Mouse (Mus musculus) forebrain, embryonic 14.5 days (tissue): Measurements from ENCODE around the gene Gzmm. TPM values are rescaled to one million over a fixed set of nuclear protein-coding genes. Genes with fewer than 3 reads are reported as not detected.
A peak's percentile ranks its signal among the peaks of the same experiment; 100 is the strongest.

Experiments used
- ATAC-seq: fragments of 200-750 bp; cut with Nextera tagmentation; 2 replicates; pipeline ENCODE4 v1.8.0; 2017; ENCODE audit warnings: mild to moderate bottlenecking, moderate library complexity
- DNase-seq: peaks from one replicate; pipeline ENCODE4 v3.0.0-alpha.2; 2015; ENCODE audit warnings: low spot score
- H3K27ac ChIP-seq: fragments of 300-500 bp; sonication (generic); 2 replicates; pipeline ENCODE4 v1.5.1; 2014; ENCODE audit warnings: low read depth, mild to moderate bottlenecking, control low read depth, low read length, moderate library complexity
- H3K27me3 ChIP-seq: fragments of 300-500 bp; sonication (generic); replicated peaks from 2 replicates; pipeline ENCODE4 v1.6.1; 2014; ENCODE audit warnings: low read length, control low read depth, mixed read lengths; ENCODE audit not compliant: control insufficient read depth, insufficient read depth
- H3K36me3 ChIP-seq: fragments of 300-500 bp; sonication (generic); 2 replicates; pipeline ENCODE4 v1.6.1; 2014; ENCODE audit warnings: low read length, control low read depth; ENCODE audit not compliant: control insufficient read depth, insufficient read depth
- H3K4me1 ChIP-seq: fragments of 300-500 bp; sonication (generic); 2 replicates; pipeline ENCODE4 v1.6.1; 2014; ENCODE audit warnings: antibody characterized with exemption, low read length, control low read depth; ENCODE audit not compliant: control insufficient read depth, insufficient read depth
- H3K4me2 ChIP-seq: fragments of 300-500 bp; sonication (generic); 2 replicates; pipeline ENCODE4 v1.6.1; 2014; ENCODE audit warnings: mild to moderate bottlenecking, control low read depth, low read length
- H3K4me3 ChIP-seq: fragments of 300-500 bp; sonication (generic); 2 replicates; pipeline ENCODE4 v1.5.1; 2014; ENCODE audit warnings: low read depth, low read length, control low read depth
- H3K9ac ChIP-seq: fragments of 300-500 bp; sonication (generic); 2 replicates; pipeline ENCODE4 v1.6.1; 2014; ENCODE audit warnings: mild to moderate bottlenecking, low read length, control low read depth, moderate library complexity
- H3K9me3 ChIP-seq: fragments of 300-500 bp; sonication (generic); replicated peaks from 2 replicates; pipeline ENCODE4 v1.6.1; 2016; ENCODE audit warnings: low read length, control low read depth, mixed read lengths; ENCODE audit not compliant: control insufficient read depth
- WGBS: fragments of 180-500 bp; shearing (Covaris S2); extraction: QIAGEN DNeasy Blood & Tissue Kit; methylation state at CpG from one replicate; pipeline ENCODE4 v1.1.7; 2014; 5-methylcytosine and 5-hydroxymethylcytosine counted together
- polyA plus RNA-seq: library from polyadenylated mRNA; unstranded; fragments of >200 nt; fragmentation: Nextera tagmentation; extraction: Ambion mirVana; gene quantifications from 2 replicates; pipeline ENCODE4 v1.2.1, GENCODE M21; 2014

Gzmm gene
- polyA plus RNA-seq, 1 experiment from 2014 or later: 1.5 TPM

- Histone ChIP-seq H3K27me3 (no peaks in the 10 kb centered on the region), H3K4me1 (peaks cover 12% of the 10 kb centered on the region), H3K36me3 (peaks cover 11% of the 10 kb centered on the region; the same call in 1 of the 2 replicates), H3K27ac (no peak overlapping the region), H3K9me3 (no peaks in the 10 kb centered on the region), H3K4me2 (no peak overlapping the region), H3K9ac (no peak overlapping the region), H3K4me3 (no peak overlapping the region)
- WGBS: 89% methylated on average over 3 of the region's 3 CpGs
- DNase-seq (no peak), ATAC-seq (no peak)
Measured at GRCm38 (mm10) chr10:79673054-79673453, 15.8 kb upstream of the Gzmm start.

- H3K9me3 ChIP-seq: no peaks in the 10 kb centered on the region
- no peak overlapping the region for H3K9ac ChIP-seq
- DNase-seq: no peak
- peaks cover 11% of the 10 kb centered on the region; the same call in 1 of the 2 replicates for H3K36me3 ChIP-seq
- no peaks in the 10 kb centered on the region for H3K27me3 ChIP-seq
- H3K27ac ChIP-seq: no peak overlapping the region
- 59% methylated on average over 44 of the region's 44 CpGs for WGBS
- H3K4me1 ChIP-seq: peaks cover 4% of the 10 kb centered on the region
- no peak overlapping the region for H3K4me2 ChIP-seq
- no peak for ATAC-seq
- no peak overlapping the region for H3K4me3 ChIP-seq
Measured at GRCm38 (mm10) chr10:79675346-79676035, 13.3 kb upstream of the Gzmm start.

- Histone ChIP-seq H3K36me3 (peaks cover 21% of the 10 kb centered on the region), H3K27me3 (no peaks in the 10 kb centered on the region), H3K9ac (peak overlapping the region; percentile 61), H3K4me1 (peaks cover 10% of the 10 kb centered on the region), H3K27ac (peak overlapping the region; percentile 84), H3K4me2 (peak overlapping the region; percentile 47), H3K4me3 (peak overlapping the region; percentile 77), H3K9me3 (no peaks in the 10 kb centered on the region)
- peak; percentile 6 for ATAC-seq
- no peak for DNase-seq
- 43% methylated on average over 11 of the region's 11 CpGs for WGBS
Measured at GRCm38 (mm10) chr10:79680606-79681495, 8.0 kb upstream of the Gzmm start.

GRCm38 (mm10) chr10:79681591-79682245 is 7.1 kb upstream of the Gzmm start, which contains the start of gene Cdc34:
TSS of gene Cdc34 (plus strand) at chr10:79682195.
- H3K27ac ChIP-seq: peak within 1 kb of the TSS; percentile 84
- WGBS: 1% methylated on average over 67 of the region's 84 CpGs

GRCm38 (mm10) chr10:79682551-79682915 is 6.3 kb upstream of the Gzmm start:
- H3K9ac ChIP-seq: peak overlapping the region; percentile 82
- DNase-seq (no peak), ATAC-seq (0 out of 2 replicates have a peak, but pooled peaks have one; percentile 2)
- peak overlapping the region; percentile 90 for H3K4me2 ChIP-seq
- H3K9me3 ChIP-seq: no peaks in the 10 kb centered on the region
- H3K4me3 ChIP-seq: peak overlapping the region; percentile 77
- H3K27ac ChIP-seq: peak overlapping the region; percentile 60; the same call in 1 of the 2 replicates
- peaks cover 34% of the 10 kb centered on the region for H3K36me3 ChIP-seq
- no peaks in the 10 kb centered on the region for H3K27me3 ChIP-seq
- H3K4me1 ChIP-seq: peaks cover 10% of the 10 kb centered on the region
- WGBS: 0% methylated on average over 9 of the region's 10 CpGs

More at GRCm38 (mm10) chr10:79681591-79682245, 7.1 kb upstream of the Gzmm start, which contains the start of gene Cdc34:
- peaks cover 10% of the 10 kb centered on the region for H3K4me1 ChIP-seq
- H3K4me2 ChIP-seq: peak within 1 kb of the TSS; percentile 90
- peak; percentile 99 for DNase-seq
- peak within 1 kb of the TSS; percentile 82 for H3K9ac ChIP-seq
- peaks cover 26% of the 10 kb centered on the region for H3K36me3 ChIP-seq
- peak; percentile 96 for ATAC-seq
- no peaks in the 10 kb centered on the region for H3K27me3 ChIP-seq
- H3K4me3 ChIP-seq: peak within 1 kb of the TSS; percentile 77
- no peaks in the 10 kb centered on the region for H3K9me3 ChIP-seq

- H3K4me3 ChIP-seq: peak overlapping the region; percentile 77
- peak overlapping the region; percentile 90 for H3K4me2 ChIP-seq
- no peaks in the 10 kb centered on the region for H3K27me3 ChIP-seq
- H3K9ac ChIP-seq: peak overlapping the region; percentile 82
- H3K4me1 ChIP-seq: peaks cover 10% of the 10 kb centered on the region
- no peaks in the 10 kb centered on the region for H3K9me3 ChIP-seq
- no peak for ATAC-seq
- H3K27ac ChIP-seq: no peak overlapping the region
- WGBS: 10% methylated on average over 10 of the region's 10 CpGs
- peaks cover 39% of the 10 kb centered on the region for H3K36me3 ChIP-seq
- DNase-seq: peak; percentile 43
Measured at GRCm38 (mm10) chr10:79682916-79683582, 5.8 kb upstream of the Gzmm start.

- WGBS: 89% methylated on average over 6 of the region's 6 CpGs
- Histone ChIP-seq H3K4me1 (peaks cover 10% of the 10 kb centered on the region), H3K27ac (no peak overlapping the region), H3K27me3 (no peaks in the 10 kb centered on the region), H3K36me3 (peaks cover 49% of the 10 kb centered on the region), H3K9ac (peak overlapping the region; percentile 82; the same call in 1 of the 2 replicates), H3K4me2 (peak overlapping the region; percentile 90), H3K9me3 (no peaks in the 10 kb centered on the region), H3K4me3 (0 out of 2 replicates have a peak overlapping the region, but pooled peaks have one; percentile 77)
- ATAC-seq (no peak), DNase-seq (no peak)
Measured at GRCm38 (mm10) chr10:79683726-79684640, 4.8 kb upstream of the Gzmm start.
